Mouse (Mus musculus) cerebellum, adult 11-12 months (tissue): ENCODE results near the gene Trim9.
A peak's percentile ranks its signal among the peaks of the same experiment; 100 is the strongest.

Experiments
- DNase-seq: peaks from one replicate; pipeline ENCODE4 v3.0.0; 2022

Trim9 gene

DNA sequence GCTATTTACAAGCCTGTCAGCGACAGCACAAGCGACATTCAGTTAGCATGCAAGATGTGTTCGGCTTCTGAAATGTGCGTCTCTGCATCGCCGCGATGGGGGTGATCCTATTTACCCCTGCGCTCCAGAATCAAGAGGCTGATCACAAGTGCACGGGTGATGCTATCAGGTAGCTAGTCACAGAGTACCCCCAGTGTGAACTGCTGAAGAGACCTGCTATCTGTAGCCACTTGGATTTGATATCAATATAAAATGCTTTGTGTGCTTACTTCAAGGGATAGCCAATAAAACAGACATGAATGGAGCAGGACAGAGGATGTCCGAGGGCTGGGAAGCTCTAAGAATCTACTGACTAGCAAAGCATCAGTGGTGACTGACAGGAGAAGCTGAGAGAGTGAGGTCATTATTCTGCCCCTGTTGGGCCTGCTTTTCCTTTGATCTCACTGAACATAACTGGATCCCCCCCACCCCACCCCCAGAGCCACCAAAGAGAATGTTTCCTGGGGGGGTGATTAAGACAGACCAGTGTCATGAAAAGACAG is 97.7 kb downstream of the Trim9 start:
- no peak for DNase-seq

- no peak for DNase-seq
Observed at GRCm38 (mm10) chr12:70247683-70248474, 99.5 kb downstream of the Trim9 start.

DNA sequence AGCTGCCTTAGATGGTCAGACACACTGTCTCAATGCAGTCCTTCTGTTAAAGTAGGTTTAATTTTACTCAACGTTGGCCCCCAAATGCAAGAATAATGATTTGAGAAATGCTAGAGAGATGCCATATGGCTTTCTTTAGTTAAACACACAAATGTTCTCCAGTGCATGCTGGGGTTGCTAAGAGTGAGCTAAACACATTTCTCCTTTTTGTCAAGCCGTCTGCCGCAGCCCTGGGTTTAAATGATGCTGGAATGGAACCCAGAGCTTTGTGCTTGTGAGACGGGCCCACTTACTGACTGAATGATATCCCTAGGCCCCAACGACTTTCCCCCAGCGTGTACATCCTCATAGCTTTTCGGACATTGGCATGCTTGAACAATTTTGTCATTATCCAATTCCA is 104.9 kb downstream of the Trim9 start:
- no peak for DNase-seq

DNA sequence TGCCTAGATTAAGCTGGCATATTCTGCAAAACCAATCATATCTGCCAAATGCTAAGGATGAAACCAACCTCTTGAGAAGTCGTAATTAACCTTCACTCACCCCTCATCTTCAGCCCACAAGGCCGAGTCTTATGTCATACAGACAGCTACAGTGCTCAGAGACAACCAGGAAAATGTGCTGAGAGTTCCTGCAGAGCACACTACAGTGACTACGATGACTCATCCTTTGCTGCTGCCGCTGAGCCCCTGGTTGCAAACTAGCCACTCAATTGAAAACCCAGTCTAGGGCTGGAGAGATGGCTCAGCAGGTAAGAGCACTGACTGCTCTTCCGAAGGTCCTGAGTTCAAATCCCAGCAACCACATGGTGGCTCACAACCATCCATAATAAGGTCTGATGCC is 107.7 kb downstream of the Trim9 start:
- no peak for DNase-seq

GRCm38 (mm10) chr12:70238604-70239003 is 108.8 kb downstream of the Trim9 start:
- no peak for DNase-seq

DNA sequence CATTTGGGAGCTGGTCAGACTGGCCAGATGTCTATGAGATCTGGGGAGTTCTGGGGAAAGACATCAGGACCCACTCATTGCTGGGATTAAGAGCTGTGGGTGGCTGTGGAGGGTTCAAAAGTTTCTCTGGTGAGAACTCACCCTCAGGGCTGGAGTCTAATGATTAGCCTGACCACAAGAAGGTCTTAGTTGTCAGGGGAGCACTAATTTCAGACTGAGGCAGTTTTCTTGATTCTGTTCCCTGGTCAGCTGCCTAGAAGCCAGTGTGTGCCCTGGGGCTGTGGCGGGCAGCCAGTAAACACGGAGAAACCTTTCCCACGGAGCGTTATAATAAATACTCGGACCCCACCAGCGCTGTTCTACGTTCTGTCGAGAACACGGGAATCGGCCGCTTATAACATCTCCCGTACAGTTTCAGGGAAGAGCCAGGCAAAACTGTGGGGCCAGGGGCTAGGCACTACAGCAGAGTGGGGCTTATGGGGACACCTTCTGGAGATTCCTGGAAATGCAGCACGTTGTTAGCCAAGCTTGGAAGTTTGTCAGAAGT is 112.4 kb downstream of the Trim9 start:
- DNase-seq = peak; percentile 29

- DNase-seq = peak; percentile 17
Observed at GRCm38 (mm10) chr12:70234411-70234810, 113.0 kb downstream of the Trim9 start.

GRCm38 (mm10) chr12:70233637-70234315 is 113.6 kb downstream of the Trim9 start:
- DNase-seq = no peak

GRCm38 (mm10) chr12:70232020-70232544 is 115.3 kb downstream of the Trim9 start:
- no peak for DNase-seq

DNA sequence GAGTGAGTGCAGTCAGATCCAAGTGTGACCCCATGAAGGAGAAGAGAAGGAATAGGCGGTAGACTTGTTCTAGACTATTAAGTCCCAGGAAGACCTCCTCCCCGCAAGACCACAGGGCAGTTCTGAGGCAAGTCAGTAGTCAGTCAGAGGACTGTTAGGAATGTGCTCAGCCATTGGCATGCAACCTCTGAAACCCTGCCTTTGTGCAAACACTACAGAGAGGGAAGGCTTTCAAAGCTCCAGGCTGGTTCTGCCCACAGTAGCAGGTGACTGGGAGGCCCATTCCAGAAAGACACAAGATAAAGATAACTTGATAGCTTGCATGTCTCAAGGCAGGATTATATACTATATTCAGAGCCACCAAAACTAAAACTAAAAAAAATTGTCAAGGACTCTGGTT is 116.1 kb downstream of the Trim9 start, which contains the start of gene Pygl:
Gene Pygl, minus strand, starts transcription at position 195 of the 400 bp plus-strand sequence.
- DNase-seq = no peak

GRCm38 (mm10) chr12:70228155-70228554 is 119.3 kb downstream of the Trim9 start:
- no peak for DNase-seq

DNA sequence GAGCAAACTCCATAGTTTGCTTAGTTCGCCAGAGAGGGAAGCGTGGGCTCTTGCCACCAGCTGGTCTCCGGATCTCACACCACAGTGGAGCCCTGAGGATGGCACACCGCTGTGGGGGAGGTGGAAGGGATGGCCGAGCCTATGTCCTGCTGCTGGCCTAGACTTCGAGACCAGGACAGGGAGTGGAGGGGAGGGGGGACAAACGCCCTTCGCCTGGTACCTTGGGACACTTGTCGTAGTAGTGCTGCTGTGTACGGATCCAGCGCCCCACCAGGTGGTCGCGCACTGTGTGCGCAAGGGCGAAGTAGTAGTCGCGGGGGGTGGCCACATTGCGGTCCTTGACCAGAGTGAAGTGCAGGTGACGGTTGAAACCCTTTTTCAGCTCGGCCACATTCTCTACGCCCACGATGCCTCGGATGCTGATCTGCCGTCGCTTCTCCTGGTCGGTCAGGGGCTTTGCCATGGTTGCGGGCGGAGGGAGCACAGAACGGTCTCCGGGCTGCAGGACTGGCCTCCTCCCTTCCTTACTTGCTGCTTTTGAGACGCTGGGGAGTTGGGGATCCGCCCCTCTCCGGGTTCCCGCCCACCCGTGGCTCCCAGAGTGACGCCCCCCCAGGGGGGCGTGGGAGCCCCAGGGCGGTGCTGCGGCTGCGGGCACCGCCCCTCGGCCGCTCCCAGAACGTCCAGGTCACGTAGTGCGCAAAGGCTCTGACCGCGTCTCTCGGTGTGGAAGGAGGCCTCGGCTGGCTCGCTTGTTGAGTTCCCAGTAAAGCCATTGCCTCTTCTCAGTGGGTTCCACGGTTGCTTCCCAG is 120.1 kb downstream of the Trim9 start:
- DNase-seq = no peak

DNA sequence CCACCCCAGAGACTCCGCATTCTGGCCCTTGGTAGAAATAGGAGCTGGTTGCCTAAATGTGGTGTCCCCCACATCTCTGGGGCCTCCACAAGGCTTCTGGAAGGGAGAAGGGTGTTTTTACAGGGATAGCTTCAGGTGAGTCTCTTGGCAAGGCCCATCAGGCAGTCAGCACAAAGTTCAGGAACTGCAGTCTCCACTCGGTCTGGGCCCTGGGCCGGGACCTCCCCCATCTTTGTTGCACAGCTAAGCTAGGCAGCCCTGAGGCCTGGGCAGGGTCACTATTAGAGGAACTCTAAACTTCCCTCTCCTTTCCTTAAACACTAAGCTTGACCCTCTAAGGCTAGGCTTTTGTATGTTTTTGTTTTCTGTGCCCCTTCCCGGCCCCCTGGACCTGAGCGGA is 120.8 kb downstream of the Trim9 start:
- no peak for DNase-seq

- DNase-seq = no peak
Observed at GRCm38 (mm10) chr12:70223331-70223730, 124.1 kb downstream of the Trim9 start.

DNA sequence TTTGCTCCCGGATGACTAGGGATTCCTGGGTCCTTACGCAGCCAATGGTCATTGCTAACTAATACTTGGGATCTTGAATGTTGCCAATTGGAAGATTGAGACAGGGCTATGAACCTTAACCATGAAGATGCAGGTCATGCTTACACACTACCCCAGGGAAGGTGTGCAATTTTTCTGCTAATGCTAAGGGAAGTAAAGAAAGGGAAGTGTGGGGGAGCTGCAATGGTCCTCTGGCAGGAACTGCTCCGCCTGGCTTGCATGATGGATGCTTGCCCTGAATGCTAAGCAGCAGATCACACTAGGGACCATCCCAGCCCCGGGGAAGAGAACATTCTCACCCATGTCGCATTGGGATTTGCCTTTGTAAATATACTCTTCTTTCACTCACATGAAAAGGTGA is 126.0 kb downstream of the Trim9 start:
- no peak for DNase-seq

DNA sequence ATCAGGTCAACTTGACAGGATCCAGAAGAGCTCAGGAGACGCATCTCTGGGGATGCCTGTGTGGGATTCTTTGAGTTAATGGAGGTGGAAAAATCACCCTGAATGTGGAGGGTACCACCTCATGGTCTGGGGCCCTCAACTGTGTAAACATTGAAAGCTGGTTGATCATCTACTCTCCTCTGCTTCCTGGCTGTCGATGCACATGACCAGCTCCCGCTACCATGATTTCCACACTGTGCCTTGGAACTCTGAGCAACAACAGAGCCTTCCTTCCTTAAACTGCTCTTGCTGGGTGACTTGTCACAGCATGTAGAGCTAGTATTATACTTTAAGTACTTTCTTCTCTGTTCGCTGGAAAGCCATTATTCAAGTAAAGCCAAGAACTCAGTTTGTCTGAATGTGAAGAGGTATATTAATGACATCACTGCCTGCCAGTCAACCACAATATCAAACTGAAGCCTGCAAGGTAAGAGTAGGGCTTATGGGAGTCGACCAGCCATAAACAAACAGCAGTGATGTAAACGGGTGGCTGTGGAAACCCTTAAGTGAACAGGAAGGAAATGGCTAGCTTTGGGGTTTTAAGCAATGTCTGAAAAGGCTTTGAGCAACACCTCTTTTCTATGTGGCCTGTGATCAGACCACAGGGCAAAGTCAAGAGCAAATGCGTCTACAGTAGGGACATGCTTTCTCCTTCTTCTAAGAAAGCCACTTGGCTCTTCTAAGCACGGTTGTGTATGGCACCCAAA is 128.4 kb downstream of the Trim9 start:
- no peak for DNase-seq

- DNase-seq = no peak
Observed at GRCm38 (mm10) chr12:70216229-70216800, 131.1 kb downstream of the Trim9 start.

GRCm38 (mm10) chr12:70214281-70214680 is 133.1 kb downstream of the Trim9 start:
- DNase-seq = no peak

- no peak for DNase-seq
Observed at GRCm38 (mm10) chr12:70213601-70214000, 133.8 kb downstream of the Trim9 start.

- DNase-seq = peak; percentile 14
Observed at GRCm38 (mm10) chr12:70212501-70212900, 134.9 kb downstream of the Trim9 start.

GRCm38 (mm10) chr12:70208214-70208613 is 139.2 kb downstream of the Trim9 start:
- DNase-seq = no peak

DNA sequence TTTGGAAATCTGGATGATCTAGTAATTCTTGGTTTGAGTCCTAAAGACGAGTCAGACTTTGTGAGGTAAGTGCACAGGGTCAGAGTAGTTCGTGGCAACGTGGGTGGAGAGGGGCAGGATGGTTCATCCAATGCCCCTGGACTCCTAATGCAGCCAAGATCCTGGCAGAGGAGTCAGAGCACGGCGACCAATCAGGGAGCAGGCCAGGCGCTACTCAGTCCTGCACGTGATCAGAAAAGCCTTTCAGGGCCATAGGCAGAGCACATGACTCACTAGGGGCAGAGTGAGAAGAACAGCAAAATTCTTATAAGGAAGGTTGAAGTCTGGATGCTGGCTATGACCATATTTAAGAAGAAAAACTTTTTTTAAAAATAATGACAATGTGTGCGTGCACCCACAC is 143.0 kb downstream of the Trim9 start:
- DNase-seq = no peak
